Mouse (Mus musculus) monocyte, adult 2 months (primary cell): ENCODE results near the gene Lins1.

Source experiments
- DNase-seq, 2 experiments: peaks; one replicate each; pipeline ENCODE4 v3.0.0; 2022; ENCODE audit warnings: low spot score in 2 of 2, low read depth in 1 of 2

The Lins1 gene

DNA sequence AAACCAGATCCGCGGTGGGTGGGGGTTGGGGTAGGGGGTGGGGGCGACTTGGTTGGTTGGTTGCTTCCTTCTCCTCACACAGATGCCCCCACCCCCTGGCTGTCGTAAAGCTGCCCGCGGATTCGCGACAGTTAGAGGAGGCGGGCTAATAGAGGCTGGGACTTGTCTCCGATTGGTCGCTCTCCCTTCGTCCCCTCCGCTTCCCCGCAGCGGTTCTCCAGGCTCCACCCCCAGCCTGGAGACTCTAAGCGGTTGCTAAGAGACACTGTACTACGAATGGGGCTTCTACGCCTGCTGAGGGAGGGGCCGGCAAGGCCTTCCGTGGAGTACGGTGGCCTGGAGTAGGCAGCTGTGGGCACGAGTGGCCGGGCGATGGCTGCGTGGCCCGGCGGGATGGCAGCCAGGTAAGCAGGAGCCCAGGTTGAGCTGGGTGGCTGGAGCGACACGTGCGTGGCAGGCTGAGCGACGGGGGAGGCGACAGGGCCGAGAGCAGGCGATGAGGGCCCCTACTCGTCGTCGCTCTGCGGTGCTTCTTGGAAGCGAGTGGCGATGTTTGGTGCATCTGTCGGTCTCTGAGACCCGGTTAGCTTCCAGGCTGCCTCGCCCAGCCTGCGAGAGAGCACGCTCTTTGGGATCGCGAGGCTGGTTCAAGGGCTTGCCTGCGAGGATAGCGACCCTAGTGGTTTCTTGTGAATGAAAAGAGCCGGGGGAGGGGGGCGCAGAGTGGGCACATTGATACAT, at the start of gene Lins1:
TSS of gene Lins1 (plus strand) at position 270 of the 741 bp plus-strand sequence.
- DNase-seq, result peak; percentile 93 to 95

DNA sequence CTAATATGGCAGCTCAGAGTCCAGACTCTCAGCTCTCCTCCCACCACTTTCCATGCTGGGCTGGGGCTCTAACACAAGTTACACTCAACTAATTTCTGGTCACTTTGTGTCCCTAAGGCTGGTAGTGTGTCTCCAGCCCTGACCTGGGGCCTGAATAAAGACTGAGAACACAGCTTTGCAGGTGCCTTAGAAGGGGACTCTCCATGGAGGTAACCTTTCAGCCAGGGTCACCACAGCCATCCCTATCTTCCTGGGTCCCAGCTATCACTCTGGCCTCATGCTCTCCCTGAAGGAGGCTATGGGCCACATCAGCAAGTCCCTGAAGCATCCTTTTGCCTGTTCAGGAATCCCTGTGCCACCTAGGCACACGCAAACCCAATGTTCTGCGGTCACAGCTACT, 44.0 kb upstream of the Lins1 start:
- no peak for DNase-seq

DNA sequence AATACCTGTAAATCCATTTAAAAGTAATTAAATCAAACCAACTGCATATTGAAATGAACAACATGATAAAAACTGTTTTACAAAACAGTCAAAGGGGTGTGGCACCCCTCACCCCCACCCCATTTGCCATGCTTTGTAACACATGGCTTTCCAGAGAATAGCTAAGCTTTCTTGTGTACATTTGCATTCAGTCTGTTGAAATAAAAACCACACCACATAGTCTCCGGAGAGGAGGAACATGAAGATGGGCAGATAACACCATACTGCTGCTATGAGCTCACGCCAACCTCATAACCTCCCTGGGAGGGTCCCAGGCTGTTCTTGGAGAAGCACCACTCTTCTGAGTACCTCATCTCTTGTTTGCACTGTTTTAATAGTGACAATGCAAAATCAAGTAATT, 40.5 kb upstream of the Lins1 start:
- DNase-seq, result no peak

DNA sequence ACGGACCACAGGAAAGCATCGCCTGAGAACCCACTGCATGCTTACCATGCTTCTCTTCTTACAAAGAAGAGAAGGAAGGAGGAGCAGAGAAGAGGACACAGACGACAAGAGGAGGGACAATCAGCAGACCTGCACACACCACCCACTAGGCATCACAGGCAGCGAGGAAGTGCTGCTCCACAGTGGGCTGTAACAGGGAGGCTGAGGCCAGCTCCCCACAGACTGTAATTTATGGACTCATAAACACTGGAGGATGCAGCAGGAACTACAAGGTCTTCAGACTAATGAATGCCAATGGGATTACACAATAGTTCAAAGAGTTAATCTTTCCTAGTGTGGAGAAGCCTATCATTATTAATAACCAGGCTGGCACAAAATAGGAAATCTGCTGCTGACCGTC, 38.8 kb upstream of the Lins1 start:
- DNase-seq, result no peak

GRCm38 (mm10) chr7:66652216-66652615, 37.5 kb upstream of the Lins1 start:
- no peak for DNase-seq

- DNase-seq, result no peak
These were observed 36.1 kb upstream of the Lins1 start for GRCm38 (mm10) chr7:66653596-66653995.

DNA sequence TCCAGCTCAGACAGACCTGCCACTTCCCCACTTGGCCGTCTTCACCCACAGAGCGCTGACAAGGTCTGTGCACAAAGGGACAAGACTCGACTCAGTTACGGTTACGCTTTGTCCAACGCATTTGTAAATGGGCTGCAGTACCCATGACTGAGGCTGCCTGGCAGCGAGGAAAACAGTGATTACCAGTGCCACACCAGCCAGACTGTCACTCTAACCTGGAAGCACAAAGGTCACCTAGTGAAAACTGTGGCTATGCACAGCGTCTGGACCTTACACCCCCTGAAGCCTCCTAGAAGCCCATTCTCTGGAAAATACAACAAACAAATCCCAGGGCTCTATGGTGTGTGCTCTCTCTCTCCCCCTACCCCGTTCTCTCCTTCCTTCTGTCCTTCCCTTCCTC, 34.2 kb upstream of the Lins1 start:
- no peak for DNase-seq

GRCm38 (mm10) chr7:66660291-66660690, 29.4 kb upstream of the Lins1 start:
- no peak for DNase-seq

DNA sequence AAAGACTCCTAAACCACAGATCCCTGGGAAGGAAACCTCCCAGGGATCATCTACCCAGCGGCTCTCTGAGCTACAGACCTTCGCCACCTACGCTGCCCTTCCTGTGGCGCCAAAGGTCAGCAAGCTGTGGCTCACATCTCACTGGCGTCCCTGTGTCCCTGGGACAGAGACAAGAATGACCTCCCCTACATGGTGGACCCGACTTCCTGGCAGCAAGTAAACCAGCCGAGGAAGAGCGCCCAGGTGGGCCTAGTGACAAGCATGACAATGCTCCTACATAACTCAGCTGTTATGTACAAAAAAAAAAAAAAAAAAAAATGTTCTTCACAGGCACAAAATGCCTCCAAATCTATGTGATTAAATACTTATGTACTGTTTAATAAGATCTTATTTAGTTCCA, 28.7 kb upstream of the Lins1 start:
- no peak for DNase-seq

GRCm38 (mm10) chr7:66661572-66661971, 28.1 kb upstream of the Lins1 start:
- peak; percentile 5 to 65 for DNase-seq

DNA sequence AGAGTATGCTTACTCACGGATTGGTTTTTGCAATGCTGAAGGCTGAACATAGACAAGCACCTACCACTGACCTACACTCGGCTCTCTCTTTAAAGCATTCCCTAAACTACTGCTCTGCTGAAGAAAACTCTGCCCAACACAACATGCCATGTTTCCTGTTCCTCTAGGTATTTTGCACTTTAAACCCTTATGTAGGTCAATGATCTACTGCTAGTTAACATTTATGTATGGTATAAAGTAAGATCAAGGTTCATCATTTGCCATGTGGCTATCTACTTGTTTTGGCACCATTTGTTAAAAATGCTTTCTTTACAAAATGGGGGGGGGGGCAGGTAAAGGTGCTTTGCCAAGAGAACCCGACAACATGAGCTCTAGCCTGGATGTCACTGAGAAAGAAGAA, 26.1 kb upstream of the Lins1 start:
- DNase-seq, result no peak

GRCm38 (mm10) chr7:66667064-66667463, 22.6 kb upstream of the Lins1 start:
- DNase-seq, result no peak

DNA sequence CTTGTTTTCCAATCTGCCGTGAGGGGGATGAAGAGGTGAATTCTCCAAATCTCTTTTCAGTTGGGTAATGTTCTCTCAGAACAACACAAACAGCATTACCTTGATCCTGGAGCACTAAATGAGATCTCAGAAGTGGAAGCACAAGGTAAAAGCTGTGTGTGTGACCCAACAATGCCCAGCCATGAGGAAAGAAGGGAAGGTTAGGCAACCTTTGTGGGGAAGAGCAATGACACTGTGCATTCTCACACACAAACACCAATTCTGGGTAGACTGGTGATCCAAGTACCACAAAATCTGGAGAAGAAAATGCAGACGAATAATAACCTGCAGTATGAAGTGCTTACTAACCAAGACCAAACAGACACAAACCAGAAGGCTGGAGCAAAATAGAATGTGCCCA, 13.9 kb upstream of the Lins1 start:
- no peak for DNase-seq

GRCm38 (mm10) chr7:66682119-66682863, 7.4 kb upstream of the Lins1 start:
- no peak for DNase-seq

DNA sequence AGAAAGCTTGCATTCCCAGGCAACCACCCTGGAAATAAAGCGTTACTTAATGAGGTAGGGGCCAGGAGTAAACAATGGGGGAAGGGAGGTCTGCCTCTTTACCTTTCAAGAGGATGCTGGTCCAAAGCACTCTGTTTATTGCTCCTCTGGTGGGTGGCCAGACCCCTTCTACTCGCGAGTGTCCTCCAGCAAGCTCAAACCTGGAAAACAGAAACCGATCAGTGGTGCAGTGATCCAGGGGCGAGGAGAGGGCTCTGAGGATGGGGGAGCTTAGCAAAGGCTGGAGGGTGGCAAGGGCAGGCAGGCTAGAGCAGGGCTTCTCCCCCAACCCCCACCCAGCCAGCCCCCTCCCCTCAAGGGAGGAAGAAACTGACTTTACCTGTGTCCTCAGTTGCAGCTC, 968 bp upstream of the Lins1 start:
- no peak for DNase-seq

DNA sequence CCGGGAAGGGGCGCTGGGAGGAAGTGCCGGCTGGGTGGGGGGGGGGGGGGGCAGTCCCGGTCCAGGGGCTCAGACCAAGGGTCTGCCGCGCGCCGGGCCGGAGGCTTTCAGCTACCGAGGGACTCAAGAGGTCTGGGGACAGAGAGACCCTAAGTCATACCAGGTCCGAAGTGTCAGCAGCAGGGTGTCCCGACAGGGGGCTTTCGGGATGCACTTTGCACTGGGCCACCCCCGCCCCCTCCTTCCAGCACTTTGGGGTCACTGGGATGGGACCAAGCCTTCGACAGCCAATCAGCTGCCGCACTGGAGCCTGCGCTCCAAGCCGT, 432 bp upstream of the Lins1 start, which contains the start of gene Asb7:
TSS of gene Asb7 (minus strand) at position 303 of the 326 bp plus-strand sequence.
- DNase-seq, result no peak

GRCm38 (mm10) chr7:66694467-66694866, 4.8 kb downstream of the Lins1 start:
- no peak for DNase-seq

DNA sequence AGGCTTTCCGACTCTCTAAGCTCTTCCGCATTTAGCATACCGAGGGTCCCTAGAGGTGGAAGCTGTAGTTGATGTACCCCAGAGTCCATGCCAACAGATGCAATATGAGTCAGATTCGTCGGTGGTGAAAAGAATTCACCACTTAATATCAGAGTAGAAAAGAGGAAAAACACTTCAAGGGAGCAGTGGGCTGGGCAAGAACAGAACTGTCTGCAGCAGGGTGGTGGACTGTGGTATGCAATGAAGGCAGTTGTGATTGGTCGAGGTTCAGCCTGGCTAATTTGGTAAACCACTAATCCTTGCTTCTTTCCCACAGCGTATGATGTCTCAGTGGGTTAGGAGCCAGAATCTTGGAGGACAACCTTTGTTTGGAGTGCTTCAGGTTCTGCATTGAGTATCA, 13.0 kb downstream of the Lins1 start:
- no peak for DNase-seq

DNA sequence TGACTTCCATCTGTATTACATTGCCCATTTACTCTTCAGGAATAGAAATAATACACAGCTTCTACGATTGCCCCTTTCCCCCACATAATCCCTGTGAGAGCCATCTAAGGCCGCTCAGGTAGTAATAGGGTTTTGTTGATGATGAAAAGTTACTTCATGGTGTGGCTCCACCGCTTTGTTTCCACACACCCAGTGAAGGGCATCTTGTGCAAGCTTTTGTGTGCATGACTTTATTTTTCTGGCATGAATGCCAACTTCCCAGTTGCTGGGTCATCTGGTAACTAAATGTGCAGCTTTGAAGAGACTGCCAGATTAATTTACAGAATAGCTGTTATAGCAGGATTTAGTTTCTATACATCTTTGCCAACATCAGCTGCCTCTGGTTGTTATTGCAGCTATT, 14.9 kb downstream of the Lins1 start:
- no peak for DNase-seq

GRCm38 (mm10) chr7:66711166-66711565, 21.5 kb downstream of the Lins1 start:
- DNase-seq, result no peak

- DNase-seq, result no peak
These were observed 34.8 kb downstream of the Lins1 start for GRCm38 (mm10) chr7:66724514-66724913.

GRCm38 (mm10) chr7:66724954-66725353, 35.3 kb downstream of the Lins1 start:
- DNase-seq, result no peak

GRCm38 (mm10) chr7:66728072-66728471, 38.4 kb downstream of the Lins1 start:
- DNase-seq, result no peak
